In genomic region chr19:36748996-36749395, GRCm38 (mm10) we compare ENCODE assay signal across 18 mouse cellular contexts. TPM values are rescaled to one million over a fixed set of nuclear protein-coding genes. Genes with fewer than 3 reads are reported as not detected.
"Had no signal": no experiment of that assay in that cellular context is flagged by ENCODE, and none has a peak within 500 bp of the region (broad histone marks: within the 10 kb centered on the region; RNA-seq: fewer than 3 reads in every experiment).

No protein-coding gene starts in this region.

- H3K9me3 ChIP-seq: midbrain, embryonic 10.5 days; midbrain, embryonic 12.5 days; neural tube, embryonic 12.5 days had no signal

- H3K27me3 ChIP-seq: midbrain, embryonic 12.5 days; neural tube, embryonic 12.5 days had no signal

- H3K9ac ChIP-seq: lung, embryonic 14.5 days; midbrain, embryonic 12.5 days; neural tube, embryonic 12.5 days had no signal

- H3K4me1 ChIP-seq: midbrain, embryonic 10.5 days; midbrain, embryonic 12.5 days; neural tube, embryonic 12.5 days had no signal

- H3K27ac ChIP-seq: midbrain, embryonic 10.5 days; midbrain, embryonic 12.5 days; neural tube, embryonic 12.5 days had no signal

- H3K4me2 ChIP-seq: lung, embryonic 14.5 days; midbrain, embryonic 12.5 days; neural tube, embryonic 12.5 days had no signal

- DNase-seq: lung, adult 18-20 months; lung, embryonic 14.5 days; lung, postnatal 10 days; lung, postnatal 4 days; midbrain, embryonic 14.5 days; right cerebral cortex, postnatal 14 days; spleen, adult 18-20 months; thymus, adult 18-20 months; thymus, postnatal 14 days; thymus, postnatal 36 days had no signal

- ATAC-seq: midbrain, embryonic 16.5 days had no signal

- H3K36me3 ChIP-seq: midbrain, embryonic 10.5 days; midbrain, embryonic 12.5 days; neural tube, embryonic 12.5 days had no signal

- H3K4me3 ChIP-seq: midbrain, embryonic 10.5 days; midbrain, embryonic 12.5 days; myocyte; neural tube, embryonic 12.5 days had no signal

RNA-seq across cellular contexts. Expression of gene Ppp1r3c, which starts 12.5 kb away (rescaled TPM):
- total RNA-seq: megakaryocyte, adult 5-6 weeks; megakaryocyte-erythroid progenitor cell, adult 5-6 weeks; neutrophil, adult 5-6 weeks had no signal
- polyA plus RNA-seq: myocyte had no signal
